In the genomic region with DNA sequence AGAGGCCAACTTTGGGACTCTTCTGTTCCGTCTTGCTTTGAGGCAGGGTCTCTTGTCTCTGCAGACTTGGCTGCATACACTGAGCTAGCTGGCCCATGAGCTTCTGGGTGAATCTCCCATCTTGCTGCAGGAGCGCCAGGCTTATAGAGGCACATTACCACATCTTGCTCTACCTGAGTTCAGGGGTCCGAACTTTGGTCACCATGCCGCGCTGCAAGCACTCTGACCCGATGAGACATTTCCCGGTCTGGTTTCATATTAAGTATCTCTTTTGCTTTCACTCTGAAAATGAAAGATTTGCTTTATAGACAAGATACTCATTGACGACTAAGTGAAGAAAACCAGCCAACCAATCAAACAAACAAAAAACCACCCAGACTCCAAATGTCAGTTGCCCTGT, we compare ENCODE assay signal across 15 mouse cellular contexts.
"Had no signal": no experiment of that assay in that cellular context is flagged by ENCODE, and none has a peak within 500 bp of the region (broad histone marks: within the 10 kb centered on the region; RNA-seq: fewer than 3 reads in every experiment).

No protein-coding gene starts in this region.

- H3K4me2 ChIP-seq: neural tube, embryonic 13.5 days; neural tube, embryonic 15.5 days; stomach, embryonic 15.5 days had no signal

- H3K27me3 ChIP-seq: neural tube, embryonic 13.5 days; neural tube, embryonic 15.5 days; stomach, embryonic 15.5 days had no signal

- H3K9me3 ChIP-seq: neural tube, embryonic 13.5 days; neural tube, embryonic 15.5 days; stomach, embryonic 15.5 days had no signal

- DNase-seq: retina, postnatal 1 day; right cerebral cortex, adult 18-20 months; right cerebral cortex, postnatal 14 days; right cerebral cortex, postnatal 25 days; right cerebral cortex, postnatal 4 days; spleen, adult 18-20 months; thymus, adult 18-20 months; thymus, adult 2 months; thymus, postnatal 14 days; thymus, postnatal 25 days; thymus, postnatal 36 days; thymus, postnatal 4 days had no signal

- H3K9ac ChIP-seq: neural tube, embryonic 13.5 days; neural tube, embryonic 15.5 days; stomach, embryonic 15.5 days had no signal

- H3K36me3 ChIP-seq: neural tube, embryonic 13.5 days; neural tube, embryonic 15.5 days; stomach, embryonic 15.5 days had no signal

- H3K4me1 ChIP-seq: neural tube, embryonic 13.5 days; neural tube, embryonic 15.5 days had no signal

- H3K27ac ChIP-seq: neural tube, embryonic 13.5 days; neural tube, embryonic 15.5 days; stomach, embryonic 15.5 days had no signal

- H3K4me3 ChIP-seq: neural tube, embryonic 13.5 days; neural tube, embryonic 15.5 days; stomach, embryonic 15.5 days had no signal
